Mouse (Mus musculus): ENCODE results near the gene Dnajb13.

GRCm38 (mm10) chr7:100520663-100521285, 6.0 kb upstream of the Dnajb13 start:
- peak; percentile 92 for TF ChIP-seq CTCF (IDR thresholded peaks at IDR 0.05; ENCODE audit: insufficient read depth, low read length)
- no peak for TF ChIP-seq POLR2A (IDR thresholded peaks at IDR 0.05; ENCODE audit: borderline replicate concordance, extremely low read depth, low read depth, low read length)

Measured in lung, adult 2 months (tissue).